Mouse (Mus musculus) CH12.LX (cell line): ENCODE measurements around the gene Il17ra.

Source experiments
- CHD2 ChIP-seq: IDR thresholded peaks from 2 replicates; pipeline ENCODE4 v1.6.1; 2011; ENCODE audit warnings: low read length, improper control_type of control experiment
- CTCF ChIP-seq, 2 experiments: IDR thresholded peaks in 1 of 2; conservative IDR thresholded peaks in 1 of 2; 2 replicates each; pipeline ENCODE4 v1.5.1; 2011 to 2012; ENCODE audit warnings: low read depth in 2 of 2, low read length in 2 of 2, improper control_type of control experiment in 1 of 2, inconsistent platforms in 1 of 2, mild to moderate bottlenecking in 1 of 2, moderate library complexity in 1 of 2
- EP300 ChIP-seq: IDR thresholded peaks from 2 replicates; pipeline ENCODE4 v1.6.1; 2011; ENCODE audit warnings: low read length, improper control_type of control experiment
- GABPA ChIP-seq: IDR thresholded peaks from 2 replicates; pipeline ENCODE4 v1.6.1; 2012; ENCODE audit warnings: low read depth, low read length, improper control_type of control experiment, inconsistent platforms; ENCODE audit not compliant: insufficient replicate concordance
- HCFC1 ChIP-seq: IDR thresholded peaks from 2 replicates; pipeline ENCODE4 v1.6.1; 2012; ENCODE audit warnings: low read depth, mild to moderate bottlenecking, inconsistent platforms, low read length, improper control_type of control experiment
- MAX ChIP-seq: IDR thresholded peaks from 2 replicates; pipeline ENCODE4 v1.6.1; 2011; ENCODE audit warnings: low read length, improper control_type of control experiment
- MYC ChIP-seq: IDR thresholded peaks from 2 replicates; pipeline ENCODE4 v1.6.1; 2011; ENCODE audit warnings: low read depth, mild to moderate bottlenecking, improper control_type of control experiment, low read length
- POLR2A ChIP-seq: IDR thresholded peaks from 2 replicates; pipeline ENCODE4 v1.6.1; 2011; ENCODE audit warnings: low read depth, mild to moderate bottlenecking, improper control_type of control experiment, low read length
- UBTF ChIP-seq: IDR thresholded peaks from 2 replicates; pipeline ENCODE4 v1.6.1; 2012; ENCODE audit warnings: low read depth, mild to moderate bottlenecking, inconsistent platforms, low read length, improper control_type of control experiment, moderate library complexity
- USF1 ChIP-seq: IDR thresholded peaks from 2 replicates; pipeline ENCODE4 v1.6.1; 2014; ENCODE audit warnings: low read depth, mild to moderate bottlenecking, inconsistent platforms, low read length, improper control_type of control experiment
- ZKSCAN1 ChIP-seq: IDR thresholded peaks from 2 replicates; pipeline ENCODE4 v1.6.1; 2012; ENCODE audit warnings: low read depth, inconsistent platforms, low read length, improper control_type of control experiment, borderline replicate concordance
- ZNF384 ChIP-seq: IDR thresholded peaks from 2 replicates; pipeline ENCODE4 v1.6.1; 2012; ENCODE audit warnings: low read depth, low read length, improper control_type of control experiment, inconsistent platforms

DNA sequence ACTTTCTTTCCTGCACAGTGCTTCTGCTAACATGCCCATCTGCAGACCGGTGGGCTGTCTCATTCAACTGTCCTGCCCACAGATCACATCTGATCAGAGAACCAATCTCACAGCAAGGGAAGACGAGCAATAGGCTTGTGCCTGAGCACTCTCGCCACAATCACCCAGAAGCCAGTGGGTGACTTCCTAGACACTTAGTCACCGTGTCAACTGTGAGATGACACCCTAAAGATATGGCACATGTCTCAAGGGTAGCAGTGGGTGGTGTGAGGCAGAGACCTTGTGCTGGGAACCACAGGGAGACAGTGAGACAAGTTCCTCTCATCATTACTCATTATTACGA is 10.0 kb upstream of the Il17ra start:
- TF ChIP-seq POLR2A (no peak), CTCF (conservative IDR thresholded peaks at IDR 0.05 in 1 of 2, IDR thresholded peaks at IDR 0.05 in 1 of 2; ENCODE audit: low read depth in 2 of 2, low read length in 2 of 2) (no peak), USF1 (no peak), ZKSCAN1 (no peak), CHD2 (no peak), HCFC1 (no peak), EP300 (no peak), GABPA (no peak), MYC (no peak), ZNF384 (no peak), UBTF (no peak), MAX (no peak)
